Mouse (Mus musculus) megakaryocyte progenitor cell, adult 5-6 weeks (primary cell): ENCODE data around the gene Lcmt1. TPM values are rescaled to one million over a fixed set of nuclear protein-coding genes. Genes with fewer than 3 reads are reported as not detected.
A peak's percentile ranks its signal among the peaks of the same experiment; 100 is the strongest.

Experiments
- ATAC-seq: replicated peaks from 2 replicates; pipeline ENCODE4 v1.8.0; 2016; ENCODE audit warnings: mild to moderate bottlenecking, moderate TSS enrichment, inconsistent platforms; ENCODE audit not compliant: poor library complexity
- total RNA-seq, 2 experiments: library from RNA; stranded (forward) in 1 of 2; stranded (reverse) in 1 of 2; fragments of 157-497, 149-512 nt in 1 of 2; fragments of 200-1000 nt in 1 of 2; gene quantifications; 2 replicates each; pipeline versions ENCODE4 v1.2.3 to v1.2.4; 2015 to 2017

Gene Lcmt1
- total RNA-seq, 2 experiments from 2014 or later = 35.9 to 45.4 TPM

GRCm38 (mm10) chr7:123359101-123359500, 10.5 kb upstream of the Lcmt1 start:
- no peak for ATAC-seq

- peak; percentile 25; the same call in 1 of the 2 replicates for ATAC-seq
Measured at GRCm38 (mm10) chr7:123360185-123360584, 9.4 kb upstream of the Lcmt1 start.

GRCm38 (mm10) chr7:123361229-123361980, 8.2 kb upstream of the Lcmt1 start:
- no peak for ATAC-seq

- ATAC-seq = no peak
Measured at GRCm38 (mm10) chr7:123362806-123363205, 6.8 kb upstream of the Lcmt1 start.

- ATAC-seq = no peak
Measured at GRCm38 (mm10) chr7:123363971-123364370, 5.6 kb upstream of the Lcmt1 start.

GRCm38 (mm10) chr7:123365876-123366741, 3.5 kb upstream of the Lcmt1 start:
- ATAC-seq = peak; percentile 49

- no peak for ATAC-seq
Measured at GRCm38 (mm10) chr7:123366806-123367205, 2.8 kb upstream of the Lcmt1 start.

GRCm38 (mm10) chr7:123367218-123368150, 2.1 kb upstream of the Lcmt1 start:
- ATAC-seq = no peak

GRCm38 (mm10) chr7:123368187-123368586, 1.4 kb upstream of the Lcmt1 start:
- ATAC-seq = no peak

- no peak for ATAC-seq
Measured at GRCm38 (mm10) chr7:123368778-123369746, 522 bp upstream of the Lcmt1 start.

- ATAC-seq = no peak
Measured at GRCm38 (mm10) chr7:123370700-123371099, 1.1 kb downstream of the Lcmt1 start.

- ATAC-seq = peak; percentile 32
Measured at GRCm38 (mm10) chr7:123371501-123371900, 1.9 kb downstream of the Lcmt1 start.

GRCm38 (mm10) chr7:123377443-123378400, 8.1 kb downstream of the Lcmt1 start:
- ATAC-seq = peak; percentile 96

- no peak for ATAC-seq
Measured at GRCm38 (mm10) chr7:123385693-123386407, 16.3 kb downstream of the Lcmt1 start.

- no peak for ATAC-seq
Measured at GRCm38 (mm10) chr7:123389686-123390280, 20.2 kb downstream of the Lcmt1 start.

GRCm38 (mm10) chr7:123394271-123394670, 24.7 kb downstream of the Lcmt1 start:
- no peak for ATAC-seq

- ATAC-seq = peak; percentile 3; the same call in 1 of the 2 replicates
Measured at GRCm38 (mm10) chr7:123396900-123397299, 27.3 kb downstream of the Lcmt1 start.
